Mouse (Mus musculus) stomach, embryonic 14.5 days (tissue): ENCODE results near the gene Lyl1. TPM values are rescaled to one million over a fixed set of nuclear protein-coding genes. Genes with fewer than 3 reads are reported as not detected.

Experiments used
- ATAC-seq: fragments of 200-750 bp; cut with Nextera tagmentation; 2 replicates; pipeline ENCODE4 v1.8.0; 2017; ENCODE audit warnings: low read depth, moderate TSS enrichment; ENCODE audit not compliant: insufficient number of reproducible peaks, insufficient read depth, low FRiP score
- H3K27ac ChIP-seq: fragments of 300-500 bp; sonication (generic); 2 replicates; pipeline ENCODE4 v1.5.1; 2014; ENCODE audit warnings: mild to moderate bottlenecking, low read length, moderate library complexity, mixed read lengths
- H3K27me3 ChIP-seq: fragments of 300-500 bp; sonication (generic); 2 replicates; pipeline ENCODE4 v1.6.1; 2014; ENCODE audit warnings: low read length, control low read depth, mixed read lengths; ENCODE audit not compliant: control insufficient read depth, insufficient read depth
- H3K36me3 ChIP-seq: fragments of 300-500 bp; sonication (generic); 2 replicates; pipeline ENCODE4 v1.6.1; 2014; ENCODE audit warnings: mild to moderate bottlenecking, control low read depth, low read length, moderate library complexity, mixed read lengths; ENCODE audit not compliant: control insufficient read depth, insufficient read depth
- H3K4me1 ChIP-seq: fragments of 300-500 bp; sonication (generic); 2 replicates; pipeline ENCODE4 v1.6.1; 2014; ENCODE audit warnings: low read length, control low read depth, mixed read lengths; ENCODE audit not compliant: control insufficient read depth, insufficient read depth
- H3K4me2 ChIP-seq: fragments of 300-500 bp; sonication (generic); replicated peaks from 2 replicates; pipeline ENCODE4 v1.6.1; 2014; ENCODE audit warnings: low read depth, low read length, control low read depth
- H3K4me3 ChIP-seq: fragments of 300-500 bp; sonication (generic); 2 replicates; pipeline ENCODE4 v1.5.1; 2014; ENCODE audit warnings: low read depth, low read length, control low read depth
- H3K9ac ChIP-seq: fragments of 300-500 bp; sonication (generic); replicated peaks from 2 replicates; pipeline ENCODE4 v1.6.1; 2014; ENCODE audit warnings: low read depth, mild to moderate bottlenecking, control low read depth, low read length, moderate library complexity, mixed read lengths
- H3K9me3 ChIP-seq: fragments of 300-500 bp; sonication (generic); 2 replicates; pipeline ENCODE4 v1.6.1; 2016; ENCODE audit warnings: low read depth, low read length, control low read depth; ENCODE audit not compliant: control insufficient read depth
- WGBS: fragments of 180-500 bp; shearing (Covaris S2); extraction: QIAGEN DNeasy Blood & Tissue Kit; methylation state at CpG from one replicate; pipeline ENCODE4 v1.1.7; 2014; 5-methylcytosine and 5-hydroxymethylcytosine counted together
- polyA plus RNA-seq: library from polyadenylated mRNA; unstranded; fragments of >200 nt; fragmentation: Nextera tagmentation; extraction: Ambion mirVana; gene quantifications from 2 replicates; pipeline ENCODE4 v1.2.1, GENCODE M21; 2014

Lyl1 gene
- polyA plus RNA-seq, 1 experiment from 2014 or later = 4.6 TPM

- Histone ChIP-seq H3K4me3 (no peak overlapping the region), H3K27me3 (no peaks in the 10 kb centered on the region), H3K9ac (no peak overlapping the region), H3K27ac (peak overlapping the region; percentile 27; the same call in 1 of the 2 replicates), H3K4me1 (peaks cover 48% of the 10 kb centered on the region), H3K4me2 (no peak overlapping the region; the same call in 1 of the 2 replicates), H3K36me3 (peaks cover 31% of the 10 kb centered on the region), H3K9me3 (no peaks in the 10 kb centered on the region)
- WGBS = 30% methylated on average over 3 of the region's 3 CpGs
- ATAC-seq = no peak
These were observed 24.6 kb downstream of the Lyl1 start for GRCm38 (mm10) chr8:84725941-84726259.

- Histone ChIP-seq H3K4me1 (peaks cover 60% of the 10 kb centered on the region), H3K9ac (no peak overlapping the region), H3K27ac (no peak overlapping the region), H3K36me3 (peaks cover 21% of the 10 kb centered on the region), H3K4me3 (no peak overlapping the region), H3K9me3 (no peaks in the 10 kb centered on the region), H3K4me2 (no peak overlapping the region), H3K27me3 (no peaks in the 10 kb centered on the region)
- WGBS = 71% methylated on average over 3 of the region's 3 CpGs
- no peak for ATAC-seq
These were observed 27.2 kb downstream of the Lyl1 start for GRCm38 (mm10) chr8:84728474-84728873.

GRCm38 (mm10) chr8:84729921-84730362 lies 28.7 kb downstream of the Lyl1 start:
- Histone ChIP-seq H3K4me2 (no peak overlapping the region), H3K9ac (no peak overlapping the region), H3K36me3 (peaks cover 21% of the 10 kb centered on the region), H3K4me1 (peaks cover 47% of the 10 kb centered on the region), H3K9me3 (no peaks in the 10 kb centered on the region), H3K27ac (peak overlapping the region; percentile 81; the same call in 1 of the 2 replicates), H3K4me3 (no peak overlapping the region), H3K27me3 (no peaks in the 10 kb centered on the region)
- 90% methylated on average over 16 of the region's 16 CpGs for WGBS
- ATAC-seq = no peak

GRCm38 (mm10) chr8:84730541-84731370 lies 29.5 kb downstream of the Lyl1 start:
- H3K27ac ChIP-seq = peak overlapping the region; percentile 81
- H3K4me1 ChIP-seq = peaks cover 42% of the 10 kb centered on the region
- H3K4me3 ChIP-seq = no peak overlapping the region
- ATAC-seq = peak; percentile 64
- WGBS = 44% methylated on average over 9 of the region's 9 CpGs
- no peak overlapping the region for H3K9ac ChIP-seq
- H3K27me3 ChIP-seq = no peaks in the 10 kb centered on the region
- H3K36me3 ChIP-seq = peaks cover 14% of the 10 kb centered on the region; the same call in 1 of the 2 replicates
- no peaks in the 10 kb centered on the region for H3K9me3 ChIP-seq
- H3K4me2 ChIP-seq = no peak overlapping the region

GRCm38 (mm10) chr8:84731371-84732177 lies 30.3 kb downstream of the Lyl1 start:
- ATAC-seq = no peak
- Histone ChIP-seq H3K9me3 (no peaks in the 10 kb centered on the region), H3K9ac (no peak overlapping the region), H3K4me1 (peaks cover 42% of the 10 kb centered on the region), H3K36me3 (peaks cover 7% of the 10 kb centered on the region; the same call in 1 of the 2 replicates), H3K27me3 (no peaks in the 10 kb centered on the region), H3K4me3 (no peak overlapping the region), H3K27ac (peak overlapping the region; percentile 81), H3K4me2 (no peak overlapping the region; the same call in 1 of the 2 replicates)
- 64% methylated on average over 11 of the region's 11 CpGs for WGBS

GRCm38 (mm10) chr8:84732545-84732944 lies 31.3 kb downstream of the Lyl1 start:
- H3K27me3 ChIP-seq = no peaks in the 10 kb centered on the region
- peaks cover 42% of the 10 kb centered on the region for H3K4me1 ChIP-seq
- no peak overlapping the region for H3K4me3 ChIP-seq
- no peak overlapping the region for H3K9ac ChIP-seq
- no peak for ATAC-seq
- WGBS = 50% methylated on average over 5 of the region's 5 CpGs
- no peaks in the 10 kb centered on the region for H3K9me3 ChIP-seq
- H3K27ac ChIP-seq = no peak overlapping the region
- no peaks in the 10 kb centered on the region for H3K36me3 ChIP-seq
- no peak overlapping the region for H3K4me2 ChIP-seq

GRCm38 (mm10) chr8:84732996-84733395 lies 31.7 kb downstream of the Lyl1 start:
- H3K4me2 ChIP-seq = no peak overlapping the region
- no peak overlapping the region for H3K4me3 ChIP-seq
- peaks cover 46% of the 10 kb centered on the region for H3K4me1 ChIP-seq
- no peaks in the 10 kb centered on the region for H3K27me3 ChIP-seq
- no peak overlapping the region for H3K9ac ChIP-seq
- ATAC-seq = no peak
- H3K36me3 ChIP-seq = no peaks in the 10 kb centered on the region; the same call in 1 of the 2 replicates
- H3K27ac ChIP-seq = peak overlapping the region; percentile 21; the same call in 1 of the 2 replicates
- 36% methylated on average over 6 of the region's 6 CpGs for WGBS
- H3K9me3 ChIP-seq = no peaks in the 10 kb centered on the region

GRCm38 (mm10) chr8:84733959-84734358 lies 32.7 kb downstream of the Lyl1 start:
- Histone ChIP-seq H3K4me3 (no peak overlapping the region), H3K9me3 (no peaks in the 10 kb centered on the region), H3K4me2 (no peak overlapping the region), H3K36me3 (no peaks in the 10 kb centered on the region; the same call in 1 of the 2 replicates), H3K4me1 (peaks cover 55% of the 10 kb centered on the region), H3K27me3 (no peaks in the 10 kb centered on the region), H3K9ac (no peak overlapping the region), H3K27ac (no peak overlapping the region)
- ATAC-seq = no peak
- 89% methylated on average over 6 of the region's 6 CpGs for WGBS
